In the genomic region with DNA sequence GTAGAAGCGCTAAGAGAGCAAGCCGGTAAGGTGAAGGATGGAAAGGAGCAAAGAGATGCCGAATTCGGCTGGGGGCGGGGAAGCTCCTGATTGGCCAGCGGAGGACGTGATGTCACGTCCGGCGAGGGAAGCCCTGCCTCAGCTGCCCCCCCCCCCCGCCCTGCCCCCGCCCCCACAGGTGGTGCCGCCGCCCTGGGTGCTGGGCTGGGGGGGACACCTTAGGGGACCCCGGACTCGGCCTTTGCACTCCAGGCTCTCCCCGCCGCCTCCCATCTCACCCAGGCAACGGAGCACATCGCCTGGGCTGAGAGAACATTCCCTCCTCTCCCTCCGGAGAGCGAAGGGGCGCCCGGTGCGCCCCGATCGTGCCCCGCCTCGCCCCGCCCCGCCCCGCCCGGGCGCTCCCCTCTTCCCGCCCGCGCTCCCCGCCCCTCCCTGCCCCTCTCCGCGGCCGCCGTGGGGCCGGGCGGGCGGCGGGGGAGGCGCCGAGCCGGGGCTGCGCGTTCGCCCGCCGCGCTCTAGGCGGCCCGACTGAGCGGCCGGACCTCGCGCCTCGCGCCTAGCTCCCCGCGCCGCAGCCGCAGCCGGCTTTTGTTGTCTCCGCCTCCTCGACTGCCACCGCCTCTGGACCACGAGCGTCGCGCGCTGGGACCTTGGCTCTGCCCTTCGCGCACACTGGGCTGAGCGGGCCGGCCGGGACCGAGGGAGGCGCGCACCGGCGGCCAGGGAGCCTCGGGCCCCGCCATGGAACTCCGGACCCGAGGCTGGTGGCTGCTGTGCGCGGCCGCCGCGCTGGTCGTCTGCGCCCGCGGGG, we compare ENCODE assay signal across 8 mouse cellular contexts. TPM values are rescaled to one million over a fixed set of nuclear protein-coding genes. Genes with fewer than 3 reads are reported as not detected.
DNase-seq lines count a peak whose midpoint lies in the region; ATAC-seq and TF ChIP-seq lines count a peak whose summit lies in the region.

Gene Gpc1, plus strand, starts transcription at position 458 of the 814 bp plus-strand sequence.

- under 1% methylated on average over 58 of the region's 99 CpGs for WGBS in intestine, postnatal 0 days
- under 1% methylated on average over 63 of the region's 99 CpGs for WGBS in midbrain, embryonic 11.5 days

- H3K9ac ChIP-seq in intestine, postnatal 0 days (ENCODE audit: low read depth, low read length) = peak within 1 kb of the TSS; percentile 53
- H3K9ac ChIP-seq in midbrain, embryonic 11.5 days (ENCODE audit: low read length) = peak within 1 kb of the TSS; percentile 99

- H3K4me3 ChIP-seq in intestine, postnatal 0 days (ENCODE audit: low read depth, low read length) = peak within 1 kb of the TSS; percentile 59
- peak within 1 kb of the TSS; percentile 88 for H3K4me3 ChIP-seq in midbrain, embryonic 11.5 days (ENCODE audit: low read depth, low read length)

- no peaks in the 10 kb centered on the region for H3K9me3 ChIP-seq in intestine, postnatal 0 days (ENCODE audit: control insufficient read depth)
- H3K9me3 ChIP-seq in midbrain, embryonic 11.5 days (ENCODE audit: control insufficient read depth, low read length) = no peaks in the 10 kb centered on the region

- peak within 1 kb of the TSS; percentile 46; the same call in 1 of the 2 replicates for H3K27ac ChIP-seq in intestine, postnatal 0 days (ENCODE audit: low read depth, low read length)
- peak within 1 kb of the TSS; percentile 90 for H3K27ac ChIP-seq in midbrain, embryonic 11.5 days (ENCODE audit: low read depth, low read length)

- no peaks in the 10 kb centered on the region for H3K4me1 ChIP-seq in intestine, postnatal 0 days (replicated peaks; ENCODE audit: control insufficient read depth, insufficient read depth, low read length)
- peaks cover 15% of the 10 kb centered on the region for H3K4me1 ChIP-seq in midbrain, embryonic 11.5 days (ENCODE audit: control insufficient read depth, insufficient read depth, low read length)

- no peaks in the 10 kb centered on the region for H3K36me3 ChIP-seq in intestine, postnatal 0 days (ENCODE audit: control insufficient read depth, insufficient read depth)
- H3K36me3 ChIP-seq in midbrain, embryonic 11.5 days (ENCODE audit: control insufficient read depth, insufficient read depth, low read length) = peaks cover 8% of the 10 kb centered on the region; the same call in 1 of the 2 replicates

- H3K27me3 ChIP-seq in intestine, postnatal 0 days (replicated peaks; ENCODE audit: control insufficient read depth, insufficient read depth, low read length) = peaks cover 25% of the 10 kb centered on the region; the same call in 1 of the 2 replicates
- 0 out of 2 replicates have a peak, but pooled peaks cover 2% of the 10 kb centered on the region for H3K27me3 ChIP-seq in midbrain, embryonic 11.5 days (ENCODE audit: control insufficient read depth, insufficient read depth, low read length)

- intact Hi-C loops in left cerebral cortex, postnatal 36 days (cut with DNase I) = loop anchor here (5.0 kb wide), 1 partner anchor 309 kb away; no protein-coding TSS in a partner anchor

- peak within 1 kb of the TSS; percentile 88 for H3K4me2 ChIP-seq in intestine, postnatal 0 days (replicated peaks; ENCODE audit: low read depth)
- H3K4me2 ChIP-seq in midbrain, embryonic 11.5 days = peak within 1 kb of the TSS; percentile 80

- no peak for TF ChIP-seq CTCF in intestine, postnatal 0 days (IDR thresholded peaks at IDR 0.05; ENCODE audit: low read depth)

- ATAC-seq in intestine, postnatal 0 days = peak; percentile 61
- ATAC-seq in midbrain, embryonic 11.5 days (ENCODE audit: low FRiP score) = peak; percentile 83

- peak; percentile 69 to 74 for DNase-seq in adrenal gland, adult 18-20 months (ENCODE audit: low spot score in 2 of 2)
- peak; percentile 93 for DNase-seq in embryo, embryonic 11 days
- no peak for DNase-seq in gonadal fat pad, adult 2 months (ENCODE audit: low read depth)
- DNase-seq in left cerebral cortex, postnatal 36 days (ENCODE audit: low spot score in 2 of 2) = peak; percentile 87
- peak; percentile 96 for DNase-seq in midbrain, embryonic 11.5 days (ENCODE audit: low spot score, missing footprints)
- DNase-seq in right cerebral cortex, postnatal 4 days = peak; percentile 85
- no peak for DNase-seq in c-Kit-positive CD71-positive TER-119-positive erythroid progenitor cells, embryonic 14.5 days (ENCODE audit: low spot score)

RNA-seq across cellular contexts. Expression of gene Gpc1, which starts in this region (rescaled TPM):
- 10 to 100 TPM; 43.3 to 65.4 TPM for total RNA-seq in adrenal gland, adult 18-20 months (2021)
- polyA plus RNA-seq in gonadal fat pad, adult 2 months (2012; rRNA removed) = 49.0 and 74.4 TPM in 2 replicates
- polyA plus RNA-seq in intestine, postnatal 0 days (2015; fragmentation: Nextera tagmentation; extraction: Ambion mirVana) = 8.1 and 8.5 TPM in 2 replicates
- total RNA-seq in left cerebral cortex, postnatal 36 days (2021) = 10 to 100 TPM; 78.7 to 81.8 TPM
- polyA plus RNA-seq in midbrain, embryonic 11.5 days (2014; fragmentation: Nextera tagmentation; extraction: Ambion mirVana) = 32.1 and 41.8 TPM in 2 replicates

Comparison
In these comparisons a context has a peak if more than half of its experiments do, and no peak if none do; other contexts are left out.
1. DNase-seq: peak in adrenal gland, adult 18-20 months (2 of 2), embryo, embryonic 11 days (single experiment), left cerebral cortex, postnatal 36 days (2 of 2), midbrain, embryonic 11.5 days (single experiment) and right cerebral cortex, postnatal 4 days (single experiment); none in gonadal fat pad, adult 2 months (single experiment) and c-Kit-positive CD71-positive TER-119-positive erythroid progenitor cells, embryonic 14.5 days (single experiment).